Mouse (Mus musculus): ENCODE measurements around the gene Phlda3. TPM values are rescaled to one million over a fixed set of nuclear protein-coding genes. Genes with fewer than 3 reads are reported as not detected.

The Phlda3 gene
- polyA plus RNA-seq, 1 experiment from 2014 or later, result 86.2 TPM

DNA sequence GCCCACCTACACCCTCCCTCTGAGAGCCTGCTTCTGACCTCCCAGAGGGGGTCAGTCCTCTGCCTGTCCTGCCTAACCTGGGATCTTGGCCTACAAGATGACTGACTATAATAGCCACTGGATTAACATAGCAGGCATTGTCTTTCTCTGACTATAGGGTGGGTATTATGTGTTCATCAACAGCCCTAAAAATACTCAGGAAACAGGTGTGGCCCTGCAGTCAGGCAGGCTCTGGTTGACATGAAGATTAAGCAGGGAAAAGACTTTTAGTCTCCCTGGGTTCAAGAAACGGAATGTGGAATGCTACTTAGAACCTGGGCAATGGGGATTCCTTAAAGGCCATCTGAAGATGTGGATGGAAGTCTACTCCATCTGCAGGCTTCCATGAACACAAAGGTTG, 32.6 kb downstream of the Phlda3 start:
- Histone ChIP-seq H3K36me3 (no peaks in the 10 kb centered on the region), H3K9ac (no peak overlapping the region), H3K27ac (no peak overlapping the region), H3K4me3 (replicated peaks) (no peak overlapping the region), H3K4me2 (no peak overlapping the region), H3K9me3 (replicated peaks) (no peaks in the 10 kb centered on the region), H3K27me3 (no peaks in the 10 kb centered on the region), H3K4me1 (peaks cover 54% of the 10 kb centered on the region)
- WGBS, result 66% methylated on average over 1 of the region's 1 CpGs
- ATAC-seq (replicated peaks; ENCODE audit: low FRiP score), result no peak

DNA sequence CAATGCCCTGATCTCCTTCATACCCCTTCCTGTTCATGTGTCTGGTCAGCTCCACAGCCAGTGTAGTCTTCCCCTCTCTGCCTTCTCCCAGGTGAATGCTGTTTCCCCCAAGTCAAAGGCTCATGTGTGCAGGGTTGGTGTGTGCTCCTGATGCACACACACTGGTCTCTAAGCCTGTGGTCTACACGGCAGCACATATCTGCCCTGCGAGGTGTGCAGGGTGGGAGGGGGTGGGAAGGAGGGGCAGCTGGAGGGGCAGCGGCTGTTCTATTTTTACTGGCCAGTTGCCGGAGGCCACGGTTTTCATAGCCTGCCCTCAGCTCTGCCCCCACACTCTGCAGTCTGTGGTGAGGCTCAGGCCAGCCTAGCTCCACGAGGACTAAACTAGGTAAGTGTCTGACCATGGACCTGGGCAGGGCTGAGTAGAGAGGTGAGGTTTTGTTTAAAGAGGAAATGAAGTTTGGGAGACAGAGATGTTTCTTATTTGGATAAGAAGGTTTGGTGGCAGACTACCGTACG, 33.2 kb downstream of the Phlda3 start:
- no peaks in the 10 kb centered on the region for H3K27me3 ChIP-seq
- no peak for ATAC-seq (replicated peaks; ENCODE audit: low FRiP score)
- no peak overlapping the region for H3K27ac ChIP-seq
- no peaks in the 10 kb centered on the region for H3K36me3 ChIP-seq
- no peaks in the 10 kb centered on the region for H3K9me3 ChIP-seq (replicated peaks)
- H3K9ac ChIP-seq, result no peak overlapping the region
- peaks cover 47% of the 10 kb centered on the region for H3K4me1 ChIP-seq
- WGBS, result 19% methylated on average over 8 of the region's 8 CpGs
- H3K4me3 ChIP-seq (replicated peaks), result no peak overlapping the region
- no peak overlapping the region for H3K4me2 ChIP-seq

DNA sequence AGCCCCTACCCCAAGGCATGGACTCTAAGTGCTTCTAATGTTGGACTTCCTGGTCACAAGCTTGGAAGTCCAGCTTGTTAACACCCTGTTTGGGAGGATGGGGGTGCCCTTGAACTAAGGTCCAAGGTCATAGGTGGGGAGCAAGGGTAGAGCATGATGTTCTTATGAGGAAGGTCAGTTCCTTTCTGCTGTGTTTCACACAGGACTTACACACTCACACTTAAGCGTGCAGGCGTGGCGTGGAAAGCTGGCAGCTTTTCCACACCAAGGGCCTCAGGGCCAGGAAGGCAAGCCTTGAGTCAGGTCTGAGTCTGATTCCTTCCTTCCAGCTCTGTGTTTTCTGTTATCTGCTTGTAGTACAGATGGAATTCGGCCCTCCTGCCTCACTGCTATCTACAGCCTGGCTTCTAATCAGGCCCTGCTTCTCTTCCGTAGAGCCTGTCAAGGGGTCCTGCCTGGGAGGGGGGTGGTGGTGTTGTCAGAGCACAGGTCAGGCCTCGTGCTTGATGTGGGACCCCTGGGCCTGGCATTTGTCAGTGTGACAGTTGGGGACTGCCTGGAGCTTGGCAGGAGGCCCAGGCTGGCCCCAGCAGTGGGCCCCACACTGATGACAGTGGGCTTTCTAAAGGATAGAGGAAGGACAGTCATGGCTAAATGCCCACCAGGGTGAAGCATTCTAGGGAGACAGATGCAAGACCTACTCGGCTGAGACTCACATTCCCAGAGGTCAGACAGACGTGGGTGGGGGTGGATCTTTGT, 34.5 kb downstream of the Phlda3 start:
- peak; percentile 57 for ATAC-seq (replicated peaks; ENCODE audit: low FRiP score)
- H3K4me2 ChIP-seq, result no peak overlapping the region
- WGBS, result 43% methylated on average over 8 of the region's 8 CpGs

GRCm38 (mm10) chr1:135807546-135807945, 41.6 kb downstream of the Phlda3 start:
- Histone ChIP-seq H3K4me1 (peaks cover 13% of the 10 kb centered on the region), H3K4me2 (no peak overlapping the region), H3K4me3 (replicated peaks) (no peak overlapping the region), H3K9ac (no peak overlapping the region), H3K36me3 (no peaks in the 10 kb centered on the region), H3K9me3 (replicated peaks) (no peaks in the 10 kb centered on the region), H3K27ac (no peak overlapping the region), H3K27me3 (no peaks in the 10 kb centered on the region)
- no peak for ATAC-seq (replicated peaks; ENCODE audit: low FRiP score)
- WGBS, result 25% methylated on average over 10 of the region's 10 CpGs

More for the DNA sequence above, 34.5 kb downstream of the Phlda3 start:
- H3K9ac ChIP-seq, result no peak overlapping the region
- no peaks in the 10 kb centered on the region for H3K9me3 ChIP-seq (replicated peaks)
- H3K4me3 ChIP-seq (replicated peaks), result no peak overlapping the region
- no peaks in the 10 kb centered on the region for H3K36me3 ChIP-seq
- no peaks in the 10 kb centered on the region for H3K27me3 ChIP-seq
- peaks cover 35% of the 10 kb centered on the region for H3K4me1 ChIP-seq
- H3K27ac ChIP-seq, result peak overlapping the region; percentile 70

GRCm38 (mm10) chr1:135810180-135810579, 44.3 kb downstream of the Phlda3 start:
- Histone ChIP-seq H3K9ac (no peak overlapping the region), H3K9me3 (replicated peaks) (no peaks in the 10 kb centered on the region), H3K4me2 (no peak overlapping the region), H3K27ac (no peak overlapping the region), H3K4me3 (replicated peaks) (no peak overlapping the region), H3K36me3 (no peaks in the 10 kb centered on the region), H3K27me3 (no peaks in the 10 kb centered on the region), H3K4me1 (peaks cover 34% of the 10 kb centered on the region)
- 60% methylated on average over 2 of the region's 2 CpGs for WGBS
- ATAC-seq (replicated peaks; ENCODE audit: low FRiP score), result no peak

GRCm38 (mm10) chr1:135811016-135811646, 45.2 kb downstream of the Phlda3 start:
- Histone ChIP-seq H3K27ac (no peak overlapping the region), H3K4me3 (replicated peaks) (no peak overlapping the region), H3K36me3 (no peaks in the 10 kb centered on the region), H3K4me1 (peaks cover 34% of the 10 kb centered on the region), H3K9ac (no peak overlapping the region), H3K9me3 (replicated peaks) (no peaks in the 10 kb centered on the region), H3K4me2 (no peak overlapping the region), H3K27me3 (peaks cover 2% of the 10 kb centered on the region)
- 31% methylated on average over 7 of the region's 7 CpGs for WGBS
- ATAC-seq (replicated peaks; ENCODE audit: low FRiP score), result peak; percentile 35; the same call in 1 of the 2 replicates

DNA sequence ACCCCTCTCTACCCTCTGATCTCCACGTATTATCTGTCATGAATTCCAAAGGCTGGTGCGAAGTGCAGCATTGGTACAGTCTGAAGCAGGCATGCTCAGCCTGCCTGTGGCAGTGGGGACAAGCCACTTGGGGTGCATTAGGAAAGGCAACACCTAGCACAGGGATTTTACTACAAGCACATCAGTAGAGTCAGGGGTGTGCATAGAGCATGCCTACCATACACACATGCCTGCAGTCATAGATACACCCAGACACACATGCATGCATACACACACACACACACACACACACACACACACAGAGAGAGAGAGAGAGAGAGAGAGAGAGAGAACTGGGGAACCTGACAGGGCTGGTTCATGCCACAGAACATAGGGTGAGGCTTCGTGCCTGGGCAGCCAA, 46.3 kb downstream of the Phlda3 start:
- Histone ChIP-seq H3K27ac (no peak overlapping the region), H3K27me3 (peaks cover 12% of the 10 kb centered on the region), H3K4me2 (no peak overlapping the region), H3K9me3 (replicated peaks) (no peaks in the 10 kb centered on the region), H3K4me3 (replicated peaks) (no peak overlapping the region), H3K9ac (no peak overlapping the region), H3K36me3 (no peaks in the 10 kb centered on the region), H3K4me1 (peaks cover 34% of the 10 kb centered on the region)
- WGBS, result 76% methylated on average over 3 of the region's 3 CpGs
- ATAC-seq (replicated peaks; ENCODE audit: low FRiP score), result no peak

GRCm38 (mm10) chr1:135812618-135813017, 46.7 kb downstream of the Phlda3 start:
- no peak overlapping the region; the same call in 1 of the 2 replicates for H3K27ac ChIP-seq
- 26% methylated on average over 2 of the region's 2 CpGs for WGBS
- H3K4me2 ChIP-seq, result no peak overlapping the region
- H3K9me3 ChIP-seq (replicated peaks), result no peaks in the 10 kb centered on the region
- H3K27me3 ChIP-seq, result peaks cover 16% of the 10 kb centered on the region
- no peaks in the 10 kb centered on the region for H3K36me3 ChIP-seq
- ATAC-seq (replicated peaks; ENCODE audit: low FRiP score), result no peak
- H3K4me1 ChIP-seq, result peaks cover 31% of the 10 kb centered on the region
- no peak overlapping the region for H3K9ac ChIP-seq
- no peak overlapping the region for H3K4me3 ChIP-seq (replicated peaks)

- WGBS, result 69% methylated on average over 4 of the region's 4 CpGs
Measured at GRCm38 (mm10) chr1:135813071-135813470, 47.2 kb downstream of the Phlda3 start.

DNA sequence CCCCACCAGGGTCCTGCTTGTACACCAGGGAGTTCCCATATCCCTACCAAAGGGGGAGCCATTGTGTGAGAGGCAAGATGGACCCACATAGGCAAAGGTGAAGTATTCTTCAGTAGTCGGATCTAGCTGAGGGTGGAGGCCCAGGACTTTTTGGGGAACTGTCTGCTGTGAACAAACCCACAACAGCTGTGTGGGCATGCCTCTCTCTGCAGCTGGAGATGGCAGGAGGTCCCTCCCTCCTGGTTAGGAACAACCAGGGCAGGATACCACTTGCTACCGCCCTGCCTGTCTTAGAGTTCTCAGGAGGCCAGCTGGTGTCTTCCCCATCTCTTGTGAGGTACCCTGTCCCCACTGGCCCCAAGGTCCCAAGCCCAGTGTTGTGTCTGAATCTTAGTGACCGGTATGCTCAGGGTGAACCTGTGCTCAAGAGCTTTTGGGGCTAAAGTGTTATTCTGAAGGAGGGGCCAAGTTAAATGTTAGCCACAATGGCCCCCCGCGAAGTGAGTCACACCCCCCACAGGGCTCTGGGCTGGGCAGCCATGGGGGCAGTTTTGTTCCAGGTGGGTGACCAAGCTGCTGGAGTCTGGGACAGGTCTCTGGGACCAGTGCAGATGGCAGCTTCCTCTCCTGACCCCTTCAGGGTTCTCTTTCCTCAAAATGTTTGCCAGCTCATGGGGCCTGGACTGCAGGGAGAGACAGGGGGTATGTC, 47.9 kb downstream of the Phlda3 start:
- ATAC-seq (replicated peaks; ENCODE audit: low FRiP score), result peak; percentile 40; the same call in 1 of the 2 replicates
- H3K9me3 ChIP-seq (replicated peaks), result no peaks in the 10 kb centered on the region
- H3K27ac ChIP-seq, result peak overlapping the region; percentile 41
- no peaks in the 10 kb centered on the region for H3K36me3 ChIP-seq
- no peak overlapping the region for H3K4me2 ChIP-seq
- H3K4me3 ChIP-seq (replicated peaks), result no peak overlapping the region
- peaks cover 41% of the 10 kb centered on the region for H3K4me1 ChIP-seq
- 68% methylated on average over 5 of the region's 5 CpGs for WGBS
- H3K9ac ChIP-seq, result no peak overlapping the region
- peaks cover 28% of the 10 kb centered on the region for H3K27me3 ChIP-seq

More at GRCm38 (mm10) chr1:135813071-135813470, 47.2 kb downstream of the Phlda3 start:
- Histone ChIP-seq H3K4me2 (no peak overlapping the region), H3K27me3 (peaks cover 20% of the 10 kb centered on the region), H3K36me3 (no peaks in the 10 kb centered on the region), H3K4me1 (peaks cover 33% of the 10 kb centered on the region), H3K9ac (no peak overlapping the region), H3K27ac (no peak overlapping the region; the same call in 1 of the 2 replicates), H3K9me3 (replicated peaks) (no peaks in the 10 kb centered on the region), H3K4me3 (replicated peaks) (no peak overlapping the region)
- ATAC-seq (replicated peaks; ENCODE audit: low FRiP score), result no peak

DNA sequence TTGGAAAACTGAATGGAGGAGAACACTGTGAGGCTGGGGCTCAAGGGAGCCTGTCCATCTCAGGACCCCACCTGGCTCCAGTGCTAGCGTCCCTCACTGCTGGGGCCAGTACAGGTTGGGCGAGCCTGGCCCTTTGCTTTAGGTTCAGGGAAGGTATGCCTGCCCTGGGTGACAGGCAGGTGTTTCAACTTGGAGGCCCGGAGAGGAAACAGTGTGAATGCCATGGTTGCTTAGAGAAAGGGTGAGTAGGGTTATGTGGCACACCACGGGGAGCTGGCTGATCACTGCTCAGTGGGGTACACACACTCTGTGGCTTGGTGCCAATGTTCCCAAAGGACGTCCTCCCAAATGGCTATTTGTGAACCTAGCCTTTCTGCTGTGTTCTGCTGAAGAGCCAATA, 48.6 kb downstream of the Phlda3 start:
- H3K4me2 ChIP-seq, result no peak overlapping the region
- no peak overlapping the region for H3K9ac ChIP-seq
- peak overlapping the region; percentile 41 for H3K27ac ChIP-seq
- H3K36me3 ChIP-seq, result no peaks in the 10 kb centered on the region
- no peaks in the 10 kb centered on the region for H3K9me3 ChIP-seq (replicated peaks)
- H3K4me1 ChIP-seq, result peaks cover 48% of the 10 kb centered on the region
- no peak for ATAC-seq (replicated peaks; ENCODE audit: low FRiP score)
- WGBS, result 78% methylated on average over 5 of the region's 5 CpGs
- H3K27me3 ChIP-seq, result peaks cover 35% of the 10 kb centered on the region
- H3K4me3 ChIP-seq (replicated peaks), result no peak overlapping the region

DNA sequence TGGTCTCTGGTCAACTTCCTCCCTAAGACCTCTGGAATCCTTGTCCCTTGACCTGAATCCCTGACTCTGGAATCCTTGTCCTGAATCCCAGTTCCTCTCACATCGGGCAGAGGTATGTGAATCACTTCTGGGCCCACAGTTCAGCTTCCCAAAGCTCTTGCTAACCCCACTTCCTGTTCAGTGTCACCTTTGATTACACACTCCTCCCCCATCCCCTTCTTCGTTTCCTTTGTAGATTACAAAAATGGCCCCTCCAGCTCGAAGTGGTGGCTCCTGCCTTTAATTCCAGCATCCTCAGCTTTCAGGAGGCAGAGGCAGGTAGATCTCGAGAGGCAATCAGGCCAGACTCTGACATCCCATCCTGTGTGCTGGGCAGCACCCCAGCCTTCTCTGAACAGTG, 51.7 kb downstream of the Phlda3 start:
- H3K4me1 ChIP-seq, result peaks cover 66% of the 10 kb centered on the region
- no peak overlapping the region for H3K9ac ChIP-seq
- H3K27me3 ChIP-seq, result peaks cover 47% of the 10 kb centered on the region
- no peaks in the 10 kb centered on the region for H3K36me3 ChIP-seq
- peak overlapping the region; percentile 95; the same call in 1 of the 2 replicates for H3K4me2 ChIP-seq
- WGBS, result 56% methylated on average over 4 of the region's 4 CpGs
- ATAC-seq (replicated peaks; ENCODE audit: low FRiP score), result no peak
- no peaks in the 10 kb centered on the region for H3K9me3 ChIP-seq (replicated peaks)
- H3K27ac ChIP-seq, result no peak overlapping the region
- no peak overlapping the region for H3K4me3 ChIP-seq (replicated peaks)

Data from kidney, embryonic 15.5 days (tissue).